In genomic region chr7:109708961-109709382, GRCm38 (mm10) we compare ENCODE assay signal across 9 mouse cellular contexts. TPM values are rescaled to one million over a fixed set of nuclear protein-coding genes. Genes with fewer than 3 reads are reported as not detected.
DNase-seq lines count a peak whose midpoint lies in the region; ATAC-seq lines count a peak whose summit lies in the region.
"Had no signal": no experiment of that assay in that cellular context is flagged by ENCODE, and none has a peak within 500 bp of the region (broad histone marks: within the 10 kb centered on the region; RNA-seq: fewer than 3 reads in every experiment).

No protein-coding gene starts in this region.

- H3K36me3 ChIP-seq in heart, embryonic 11.5 days (ENCODE audit: control insufficient read depth, insufficient read depth, low read length) = no peaks in the 10 kb centered on the region; the same call in 1 of the 2 replicates
- peaks cover 3% of the 10 kb centered on the region; the same call in 1 of the 2 replicates for H3K36me3 ChIP-seq in midbrain, embryonic 15.5 days (replicated peaks)
- peaks cover 27% of the 10 kb centered on the region for H3K36me3 ChIP-seq in midbrain, embryonic 13.5 days

- H3K9ac ChIP-seq in heart, embryonic 11.5 days (ENCODE audit: low read depth, low read length) = no peak overlapping the region
- H3K9ac ChIP-seq in midbrain, embryonic 15.5 days = no peak overlapping the region
- no peak overlapping the region for H3K9ac ChIP-seq in midbrain, embryonic 13.5 days (replicated peaks)

- H3K27me3 ChIP-seq in heart, embryonic 11.5 days (ENCODE audit: control insufficient read depth, insufficient read depth, low read length) = no peaks in the 10 kb centered on the region
- H3K27me3 ChIP-seq in midbrain, embryonic 15.5 days (replicated peaks) = no peaks in the 10 kb centered on the region
- H3K27me3 ChIP-seq in midbrain, embryonic 13.5 days = no peaks in the 10 kb centered on the region

- H3K27ac ChIP-seq in heart, embryonic 11.5 days (ENCODE audit: low read depth, low read length) = peak overlapping the region; percentile 80
- H3K27ac ChIP-seq in midbrain, embryonic 15.5 days = no peak overlapping the region
- H3K27ac ChIP-seq in midbrain, embryonic 13.5 days = no peak overlapping the region

- 11% methylated on average over 3 of the region's 3 CpGs for WGBS in heart, embryonic 11.5 days (ENCODE audit: insufficient replicate concordance)
- 87% methylated on average over 3 of the region's 3 CpGs for WGBS in midbrain, embryonic 15.5 days
- 86% methylated on average over 3 of the region's 3 CpGs for WGBS in midbrain, embryonic 13.5 days

- peaks cover 18% of the 10 kb centered on the region for H3K4me1 ChIP-seq in heart, embryonic 11.5 days (ENCODE audit: control insufficient read depth, insufficient read depth, low read length)
- peaks cover 5% of the 10 kb centered on the region; the same call in 1 of the 2 replicates for H3K4me1 ChIP-seq in midbrain, embryonic 15.5 days
- H3K4me1 ChIP-seq in midbrain, embryonic 13.5 days (replicated peaks) = peaks cover 5% of the 10 kb centered on the region; the same call in 1 of the 2 replicates

- no peak; the same call in 1 of the 2 replicates for ATAC-seq in heart, embryonic 11.5 days (replicated peaks; ENCODE audit: insufficient number of reproducible peaks, low FRiP score, low TSS enrichment)
- ATAC-seq in midbrain, embryonic 15.5 days (replicated peaks) = no peak
- no peak for ATAC-seq in midbrain, embryonic 13.5 days

- H3K9me3 ChIP-seq in heart, embryonic 11.5 days (replicated peaks; ENCODE audit: control insufficient read depth, low read length) = no peaks in the 10 kb centered on the region
- H3K9me3 ChIP-seq in midbrain, embryonic 15.5 days = no peaks in the 10 kb centered on the region
- H3K9me3 ChIP-seq in midbrain, embryonic 13.5 days = no peaks in the 10 kb centered on the region

- H3K4me2 ChIP-seq in heart, embryonic 11.5 days = 0 out of 2 replicates have a peak overlapping the region, but pooled peaks have one; percentile 9
- H3K4me2 ChIP-seq in midbrain, embryonic 15.5 days = no peak overlapping the region
- no peak overlapping the region for H3K4me2 ChIP-seq in midbrain, embryonic 13.5 days (replicated peaks)

- H3K4me3 ChIP-seq in heart, embryonic 11.5 days (ENCODE audit: low read depth, low read length) = no peak overlapping the region
- H3K4me3 ChIP-seq in midbrain, embryonic 15.5 days = no peak overlapping the region
- no peak overlapping the region for H3K4me3 ChIP-seq in midbrain, embryonic 13.5 days (replicated peaks)

- DNase-seq in 3134 (ENCODE audit: extremely low read depth, insufficient read length, low spot score) = peak; percentile 66
- peak; percentile 21 for DNase-seq in adipocyte (ENCODE audit: low spot score)
- DNase-seq in kidney, postnatal 36 days = peak; percentile 46 to 62
- DNase-seq in ovary, postnatal 10 days (ENCODE audit: low spot score) = no peak
- DNase-seq in frontal cortex, postnatal 25 days (ENCODE audit: low spot score in 2 of 2) = no peak

RNA-seq across cellular contexts. Expression of gene Akip1, which starts 5.5 kb away (rescaled TPM):
- 28.2 and 31.0 TPM in 2 replicates for polyA plus RNA-seq in heart, embryonic 11.5 days (2014; fragmentation: Nextera tagmentation; extraction: Ambion mirVana)
- 13.1 and 16.1 TPM in 2 replicates for polyA plus RNA-seq in midbrain, embryonic 15.5 days (2015; fragmentation: Nextera tagmentation; extraction: Ambion mirVana)
- polyA plus RNA-seq in midbrain, embryonic 13.5 days (2015; fragmentation: Nextera tagmentation; extraction: Ambion mirVana) = 12.7 and 13.9 TPM in 2 replicates

RNA-seq across cellular contexts. Expression of gene St5, which starts 5.6 kb away (rescaled TPM):
- 31.0 and 32.3 TPM in 2 replicates for polyA plus RNA-seq in heart, embryonic 11.5 days (2014; fragmentation: Nextera tagmentation; extraction: Ambion mirVana)
- 19.4 and 19.7 TPM in 2 replicates for polyA plus RNA-seq in midbrain, embryonic 15.5 days (2015; fragmentation: Nextera tagmentation; extraction: Ambion mirVana)
- polyA plus RNA-seq in midbrain, embryonic 13.5 days (2015; fragmentation: Nextera tagmentation; extraction: Ambion mirVana) = 18.8 and 21.7 TPM in 2 replicates

RNA-seq across cellular contexts. Expression of gene BC051019, which starts 14.7 kb away (rescaled TPM):
- polyA plus RNA-seq in heart, embryonic 11.5 days (2014; fragmentation: Nextera tagmentation; extraction: Ambion mirVana) = not detected in 2 replicates
- 0.20 and 0.23 TPM in 2 replicates for polyA plus RNA-seq in midbrain, embryonic 15.5 days (2015; fragmentation: Nextera tagmentation; extraction: Ambion mirVana)
- polyA plus RNA-seq in midbrain, embryonic 13.5 days (2015; fragmentation: Nextera tagmentation; extraction: Ambion mirVana) = not detected in 2 replicates
- polyA plus RNA-seq: small intestine, adult 2 months had no signal

RNA-seq across cellular contexts. Expression of gene Ascl3, which starts 22.6 kb away (rescaled TPM):
- polyA plus RNA-seq in heart, embryonic 11.5 days (2014; fragmentation: Nextera tagmentation; extraction: Ambion mirVana) = not detected in 2 replicates
- polyA plus RNA-seq in midbrain, embryonic 15.5 days (2015; fragmentation: Nextera tagmentation; extraction: Ambion mirVana) = 0.26 and 0.34 TPM in 2 replicates
- 0.40 TPM in 1 of 2 replicates, not detected in the other for polyA plus RNA-seq in midbrain, embryonic 13.5 days (2015; fragmentation: Nextera tagmentation; extraction: Ambion mirVana)

RNA-seq across cellular contexts. Expression of gene Tmem9b, which starts 43.7 kb away (rescaled TPM):
- polyA plus RNA-seq in heart, embryonic 11.5 days (2014; fragmentation: Nextera tagmentation; extraction: Ambion mirVana) = 58.9 and 61.9 TPM in 2 replicates
- 116 and 121 TPM in 2 replicates for polyA plus RNA-seq in midbrain, embryonic 15.5 days (2015; fragmentation: Nextera tagmentation; extraction: Ambion mirVana)
- polyA plus RNA-seq in midbrain, embryonic 13.5 days (2015; fragmentation: Nextera tagmentation; extraction: Ambion mirVana) = 86.2 and 91.1 TPM in 2 replicates

Comparison
In these comparisons a context has a peak if more than half of its experiments do, and no peak if none do; other contexts are left out.
1. DNase-seq: peak in 3134 (single experiment), adipocyte (single experiment) and kidney, postnatal 36 days (2 of 2); none in ovary, postnatal 10 days (single experiment) and frontal cortex, postnatal 25 days (0 of 2).